Mouse (Mus musculus) kidney, embryonic 15.5 days (tissue): ENCODE results near the gene Atp1a3. TPM values are rescaled to one million over a fixed set of nuclear protein-coding genes. Genes with fewer than 3 reads are reported as not detected.

Experiments
- ATAC-seq: fragments of 200-750 bp; cut with Nextera tagmentation; replicated peaks from 2 replicates; pipeline ENCODE4 v1.8.0; 2017; ENCODE audit warnings: moderate TSS enrichment; ENCODE audit not compliant: low FRiP score
- H3K27ac ChIP-seq: fragments of 300-500 bp; sonication (generic); 2 replicates; pipeline ENCODE4 v1.5.1; 2015; ENCODE audit warnings: mild to moderate bottlenecking, inconsistent platforms
- H3K27me3 ChIP-seq: fragments of 300-500 bp; sonication (generic); 2 replicates; pipeline ENCODE4 v1.6.1; 2015; ENCODE audit warnings: inconsistent platforms
- H3K36me3 ChIP-seq: fragments of 300-500 bp; sonication (generic); 2 replicates; pipeline ENCODE4 v1.6.1; 2015; ENCODE audit warnings: inconsistent platforms
- H3K4me1 ChIP-seq: fragments of 300-500 bp; sonication (generic); 2 replicates; pipeline ENCODE4 v1.6.1; 2015; ENCODE audit warnings: inconsistent platforms
- H3K4me2 ChIP-seq: fragments of 300-500 bp; sonication (generic); 2 replicates; pipeline ENCODE4 v1.6.1; 2015; ENCODE audit warnings: moderate library complexity, mild to moderate bottlenecking, inconsistent platforms
- H3K4me3 ChIP-seq: fragments of 300-500 bp; sonication (generic); replicated peaks from 2 replicates; pipeline ENCODE4 v1.5.1; 2015; ENCODE audit warnings: mild to moderate bottlenecking, inconsistent platforms
- H3K9ac ChIP-seq: fragments of 300-500 bp; sonication (generic); 2 replicates; pipeline ENCODE4 v1.6.1; 2015; ENCODE audit warnings: mild to moderate bottlenecking, inconsistent platforms
- H3K9me3 ChIP-seq: fragments of 300-500 bp; sonication (generic); replicated peaks from 2 replicates; pipeline ENCODE4 v1.6.1; 2016; ENCODE audit warnings: inconsistent platforms
- WGBS: fragments of 180-500 bp; shearing (Covaris S2); methylation state at CpG from one replicate; pipeline ENCODE4 v1.1.7; 2015; ENCODE audit warnings: mixed read lengths; 5-methylcytosine and 5-hydroxymethylcytosine counted together
- polyA plus RNA-seq: library from polyadenylated mRNA; unstranded; fragments of >200 nt; fragmentation: Nextera tagmentation; extraction: Ambion mirVana; gene quantifications from 2 replicates; pipeline ENCODE4 v1.2.1, GENCODE M21; 2015

Gene Atp1a3
- polyA plus RNA-seq, 1 experiment from 2014 or later: 2.1 TPM

- peak; percentile 93 for ATAC-seq
- peak within 1 kb of the TSS; percentile 78 for H3K4me2 ChIP-seq
- H3K27ac ChIP-seq: peak within 1 kb of the TSS; percentile 77
- H3K36me3 ChIP-seq: peaks cover 9% of the 10 kb centered on the region
- under 1% methylated on average over 45 of the region's 45 CpGs for WGBS
- peak within 1 kb of the TSS; percentile 75 for H3K4me3 ChIP-seq
- peak within 1 kb of the TSS; percentile 72 for H3K9ac ChIP-seq
- peaks cover 5% of the 10 kb centered on the region for H3K4me1 ChIP-seq
- H3K9me3 ChIP-seq: no peaks in the 10 kb centered on the region
- H3K27me3 ChIP-seq: no peaks in the 10 kb centered on the region
Observed at GRCm38 (mm10) chr7:24971972-24972893, 33.5 kb downstream of the Atp1a3 start, which contains the start of gene Rabac1. Rabac1 (minus strand) TSS chr7:24972754.

- no peak for ATAC-seq
- Histone ChIP-seq H3K4me3 (peak overlapping the region; percentile 75), H3K36me3 (peaks cover 9% of the 10 kb centered on the region), H3K9ac (peak overlapping the region; percentile 72), H3K9me3 (no peaks in the 10 kb centered on the region), H3K4me1 (peaks cover 5% of the 10 kb centered on the region), H3K27me3 (no peaks in the 10 kb centered on the region), H3K27ac (0 out of 2 replicates have a peak overlapping the region, but pooled peaks have one; percentile 77), H3K4me2 (peak overlapping the region; percentile 78)
- WGBS: 9% methylated on average over 19 of the region's 19 CpGs
Observed at GRCm38 (mm10) chr7:24971261-24971971, 34.3 kb downstream of the Atp1a3 start.

GRCm38 (mm10) chr7:24970341-24970740, 35.4 kb downstream of the Atp1a3 start:
- Histone ChIP-seq H3K4me1 (peaks cover 6% of the 10 kb centered on the region), H3K27me3 (no peaks in the 10 kb centered on the region), H3K9me3 (no peaks in the 10 kb centered on the region), H3K27ac (no peak overlapping the region), H3K4me3 (no peak overlapping the region), H3K36me3 (peaks cover 9% of the 10 kb centered on the region), H3K4me2 (no peak overlapping the region), H3K9ac (no peak overlapping the region)
- WGBS: 99% methylated on average over 3 of the region's 3 CpGs
- no peak for ATAC-seq

- Histone ChIP-seq H3K4me2 (no peak overlapping the region), H3K9me3 (no peaks in the 10 kb centered on the region), H3K36me3 (peaks cover 9% of the 10 kb centered on the region), H3K9ac (no peak overlapping the region), H3K4me3 (no peak overlapping the region), H3K4me1 (peaks cover 7% of the 10 kb centered on the region), H3K27ac (no peak overlapping the region), H3K27me3 (no peaks in the 10 kb centered on the region)
- 83% methylated on average over 12 of the region's 12 CpGs for WGBS
- ATAC-seq: no peak
Observed at GRCm38 (mm10) chr7:24969805-24970204, 36.0 kb downstream of the Atp1a3 start.

GRCm38 (mm10) chr7:24968463-24968862, 37.3 kb downstream of the Atp1a3 start:
- H3K9ac ChIP-seq: no peak overlapping the region
- H3K4me2 ChIP-seq: no peak overlapping the region
- H3K4me3 ChIP-seq: no peak overlapping the region
- peaks cover 7% of the 10 kb centered on the region for H3K4me1 ChIP-seq
- peaks cover 9% of the 10 kb centered on the region for H3K36me3 ChIP-seq
- WGBS: 80% methylated on average over 6 of the region's 6 CpGs
- H3K9me3 ChIP-seq: no peaks in the 10 kb centered on the region
- H3K27ac ChIP-seq: no peak overlapping the region
- no peaks in the 10 kb centered on the region for H3K27me3 ChIP-seq
- no peak for ATAC-seq

- H3K4me1 ChIP-seq: peaks cover 7% of the 10 kb centered on the region
- H3K9me3 ChIP-seq: no peaks in the 10 kb centered on the region
- H3K4me3 ChIP-seq: no peak overlapping the region
- H3K9ac ChIP-seq: no peak overlapping the region
- WGBS: 86% methylated on average over 8 of the region's 8 CpGs
- no peaks in the 10 kb centered on the region for H3K27me3 ChIP-seq
- peaks cover 9% of the 10 kb centered on the region for H3K36me3 ChIP-seq
- no peak overlapping the region for H3K27ac ChIP-seq
- H3K4me2 ChIP-seq: no peak overlapping the region
- ATAC-seq: no peak
Observed at GRCm38 (mm10) chr7:24967966-24968365, 37.8 kb downstream of the Atp1a3 start.

GRCm38 (mm10) chr7:24964897-24965535, 40.7 kb downstream of the Atp1a3 start:
- Histone ChIP-seq H3K4me2 (no peak overlapping the region), H3K27me3 (no peaks in the 10 kb centered on the region), H3K4me3 (no peak overlapping the region), H3K9ac (no peak overlapping the region), H3K27ac (no peak overlapping the region), H3K4me1 (0 out of 2 replicates have a peak, but pooled peaks cover 2% of the 10 kb centered on the region), H3K36me3 (peaks cover 8% of the 10 kb centered on the region), H3K9me3 (no peaks in the 10 kb centered on the region)
- peak; percentile 57; the same call in 1 of the 2 replicates for ATAC-seq
- WGBS: 11% methylated on average over 5 of the region's 5 CpGs

GRCm38 (mm10) chr7:24964288-24964687, 41.5 kb downstream of the Atp1a3 start:
- Histone ChIP-seq H3K4me2 (no peak overlapping the region), H3K4me3 (no peak overlapping the region), H3K9ac (no peak overlapping the region), H3K4me1 (0 out of 2 replicates have a peak, but pooled peaks cover 2% of the 10 kb centered on the region), H3K9me3 (no peaks in the 10 kb centered on the region), H3K27ac (no peak overlapping the region), H3K27me3 (no peaks in the 10 kb centered on the region), H3K36me3 (0 out of 2 replicates have a peak, but pooled peaks cover under 1% of the 10 kb centered on the region)
- 70% methylated on average over 2 of the region's 2 CpGs for WGBS
- ATAC-seq: no peak

GRCm38 (mm10) chr7:24955226-24955625, 50.5 kb downstream of the Atp1a3 start:
- peak overlapping the region; percentile 73 for H3K4me2 ChIP-seq
- no peaks in the 10 kb centered on the region for H3K9me3 ChIP-seq
- ATAC-seq: no peak
- peaks cover 20% of the 10 kb centered on the region for H3K4me1 ChIP-seq
- H3K4me3 ChIP-seq: peak overlapping the region; percentile 44
- no peak overlapping the region for H3K27ac ChIP-seq
- H3K9ac ChIP-seq: 0 out of 2 replicates have a peak overlapping the region, but pooled peaks have one; percentile 27
- no peaks in the 10 kb centered on the region for H3K36me3 ChIP-seq
- 3% methylated on average over 33 of the region's 33 CpGs for whole genome bisulfite sequencing
- H3K27me3 ChIP-seq: peaks cover 72% of the 10 kb centered on the region

- Histone ChIP-seq H3K36me3 (no peaks in the 10 kb centered on the region), H3K9me3 (no peaks in the 10 kb centered on the region), H3K27ac (no peak overlapping the region), H3K9ac (peak overlapping the region; percentile 31; the same call in 1 of the 2 replicates), H3K4me3 (peak overlapping the region; percentile 44), H3K27me3 (peaks cover 80% of the 10 kb centered on the region), H3K4me1 (peaks cover 25% of the 10 kb centered on the region), H3K4me2 (peak overlapping the region; percentile 73)
- ATAC-seq: 0 out of 2 replicates have a peak, but pooled peaks have one; percentile 10
- WGBS: 1% methylated on average over 29 of the region's 30 CpGs
Observed at GRCm38 (mm10) chr7:24954450-24954849, 51.3 kb downstream of the Atp1a3 start.

- Histone ChIP-seq H3K27ac (no peak overlapping the region), H3K27me3 (peaks cover 85% of the 10 kb centered on the region), H3K9ac (peak overlapping the region; percentile 31; the same call in 1 of the 2 replicates), H3K4me3 (peak overlapping the region; percentile 44), H3K9me3 (no peaks in the 10 kb centered on the region), H3K4me1 (peaks cover 25% of the 10 kb centered on the region), H3K4me2 (peak overlapping the region; percentile 73), H3K36me3 (no peaks in the 10 kb centered on the region)
- WGBS: 0% methylated on average over 15 of the region's 24 CpGs
- ATAC-seq: peak; percentile 22; the same call in 1 of the 2 replicates
Observed at GRCm38 (mm10) chr7:24953966-24954365, 51.8 kb downstream of the Atp1a3 start.
